Mouse (Mus musculus): ENCODE results near the gene Snx32.

The Snx32 gene

DNA sequence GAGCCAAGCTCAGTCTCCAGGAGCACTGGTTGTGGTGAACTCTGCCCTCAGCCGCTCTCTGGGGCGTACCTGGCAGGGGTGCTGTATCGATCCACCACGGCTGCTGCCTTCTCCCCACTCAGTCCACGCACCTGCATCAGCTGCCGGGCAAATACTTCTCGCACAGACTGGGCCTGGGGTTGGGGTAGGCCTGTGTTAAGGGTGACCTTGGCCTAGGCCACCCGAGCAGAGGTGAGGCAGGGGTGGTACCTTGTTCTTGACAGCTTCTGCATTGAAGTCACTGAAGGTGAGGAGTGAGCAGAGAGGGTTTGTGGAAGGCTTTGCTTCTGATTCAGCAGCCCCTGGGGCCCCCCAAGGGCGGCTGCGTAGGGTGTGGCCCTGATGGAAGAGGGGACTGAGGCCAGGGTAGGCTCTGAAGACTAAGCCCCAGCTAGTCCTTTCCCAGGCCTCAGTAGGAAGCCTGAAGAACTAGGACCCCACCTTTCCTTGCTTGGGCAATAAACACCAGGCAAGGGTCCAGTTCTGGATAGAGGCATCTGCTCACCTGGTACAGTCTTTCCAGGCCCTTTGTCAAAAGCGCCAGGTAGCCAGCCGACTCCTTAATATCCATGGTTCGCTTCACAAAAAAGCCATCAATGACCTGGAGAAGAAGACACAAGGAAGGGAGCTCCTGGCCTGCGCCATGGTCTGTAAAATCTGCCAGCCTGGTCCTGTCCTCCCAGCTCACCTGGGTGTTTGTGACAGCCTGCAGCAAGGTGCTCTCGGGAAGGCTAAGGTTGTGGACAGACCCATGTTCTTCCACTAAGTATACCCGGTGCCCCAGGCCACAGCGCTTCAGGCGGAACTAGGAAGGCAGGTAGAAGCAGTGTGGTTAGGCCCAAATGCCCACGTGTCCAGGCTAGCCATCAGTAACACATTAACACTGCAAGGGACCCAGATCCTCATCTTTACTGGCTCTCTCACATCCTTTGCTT lies 26.7 kb downstream of the Snx32 start:
- no peak for DNase-seq (ENCODE audit: low read depth, low spot score)

DNA sequence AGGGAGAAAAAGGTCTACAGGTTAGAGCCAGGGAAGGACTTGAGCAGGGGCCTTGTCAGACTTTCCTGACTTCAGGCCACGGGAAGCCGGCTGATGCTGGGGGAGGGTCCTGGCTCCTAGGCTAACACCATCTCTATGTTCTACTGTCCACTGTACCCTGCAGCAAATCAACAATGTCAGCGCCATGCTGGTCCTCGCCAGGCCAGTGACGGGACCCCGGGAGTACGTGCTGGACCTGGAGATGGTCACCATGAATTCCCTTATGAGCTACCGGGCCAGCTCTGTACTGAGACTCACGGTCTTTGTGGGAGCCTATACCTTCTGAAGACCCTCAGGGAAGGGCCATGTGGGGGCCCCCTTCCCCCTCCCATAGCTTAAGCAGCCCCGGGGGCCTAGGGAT lies 28.9 kb downstream of the Snx32 start:
- DNase-seq (ENCODE audit: low read depth, low spot score), result no peak

DNA sequence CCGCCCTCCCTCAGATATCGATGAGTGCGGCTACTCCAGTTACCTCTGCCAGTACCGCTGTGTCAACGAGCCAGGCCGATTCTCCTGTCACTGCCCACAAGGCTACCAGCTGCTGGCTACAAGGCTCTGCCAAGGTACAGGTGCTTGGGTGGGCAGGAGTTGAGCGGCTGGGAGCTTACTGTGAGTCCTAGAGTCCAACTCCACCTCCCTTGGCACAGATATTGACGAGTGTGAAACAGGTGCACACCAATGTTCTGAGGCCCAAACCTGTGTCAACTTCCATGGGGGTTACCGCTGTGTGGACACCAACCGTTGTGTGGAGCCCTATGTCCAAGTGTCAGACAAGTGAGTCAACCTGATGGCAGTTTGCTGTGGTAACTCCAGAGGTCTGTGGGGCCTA lies 30.3 kb downstream of the Snx32 start:
- DNase-seq (ENCODE audit: low read depth, low spot score), result no peak

DNA sequence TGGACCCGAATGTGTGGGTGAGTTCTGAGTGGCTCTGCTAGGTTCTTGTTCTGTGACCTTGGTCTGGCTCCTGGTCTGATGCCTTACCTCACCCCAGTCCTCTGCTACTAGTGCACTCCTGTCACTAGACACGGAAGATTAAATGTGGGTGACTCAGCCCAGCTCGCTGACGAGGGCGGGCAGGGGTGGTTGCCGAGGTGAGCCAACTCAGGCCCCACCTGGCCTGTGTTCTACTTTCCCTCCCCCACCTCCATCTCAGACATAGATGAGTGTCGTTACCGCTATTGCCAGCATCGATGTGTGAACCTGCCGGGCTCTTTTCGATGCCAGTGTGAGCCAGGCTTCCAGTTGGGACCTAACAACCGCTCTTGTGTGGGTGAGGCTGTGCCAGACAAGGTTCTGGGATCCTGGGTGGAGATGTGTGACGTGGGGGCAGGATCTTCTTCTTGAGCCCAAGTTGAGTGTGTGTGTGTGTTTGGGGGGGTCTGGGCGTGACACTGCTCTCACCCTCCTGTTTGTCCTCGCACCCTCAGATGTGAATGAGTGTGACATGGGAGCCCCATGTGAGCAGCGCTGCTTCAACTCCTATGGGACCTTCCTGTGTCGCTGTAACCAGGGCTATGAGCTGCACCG lies 32.6 kb downstream of the Snx32 start:
- DNase-seq (ENCODE audit: low read depth, low spot score), result no peak

DNA sequence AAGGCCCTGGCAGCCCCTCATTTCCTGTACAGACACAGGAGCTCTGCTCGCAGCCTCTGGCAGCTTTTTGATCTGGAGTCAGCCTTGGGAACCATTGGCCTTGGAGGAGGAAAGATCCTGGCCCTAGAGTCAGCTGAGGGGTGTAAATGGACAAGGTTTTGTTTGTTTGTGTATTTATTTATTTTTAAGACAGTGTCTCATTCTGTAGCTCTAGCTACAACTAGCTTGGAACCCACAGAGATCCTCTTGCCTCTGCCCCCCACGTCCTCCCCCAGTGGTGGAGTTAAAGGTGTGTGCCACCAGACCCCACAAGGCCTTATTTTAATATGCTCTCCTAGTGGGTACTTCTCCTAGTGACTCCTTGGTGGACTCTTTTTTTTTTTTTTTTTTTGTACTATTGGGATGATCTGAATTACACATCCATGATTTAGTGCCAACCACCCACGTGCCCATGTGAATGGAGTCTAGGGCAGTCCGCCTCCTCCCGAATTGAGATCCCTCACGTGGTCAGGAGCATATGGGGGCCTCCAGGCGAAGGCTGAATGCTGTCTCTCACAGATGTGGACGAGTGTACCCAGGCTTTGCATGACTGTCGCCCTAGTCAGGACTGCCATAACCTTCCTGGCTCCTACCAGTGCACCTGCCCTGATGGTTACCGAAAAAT lies 33.2 kb downstream of the Snx32 start:
- no peak for DNase-seq (ENCODE audit: low read depth, low spot score)

DNA sequence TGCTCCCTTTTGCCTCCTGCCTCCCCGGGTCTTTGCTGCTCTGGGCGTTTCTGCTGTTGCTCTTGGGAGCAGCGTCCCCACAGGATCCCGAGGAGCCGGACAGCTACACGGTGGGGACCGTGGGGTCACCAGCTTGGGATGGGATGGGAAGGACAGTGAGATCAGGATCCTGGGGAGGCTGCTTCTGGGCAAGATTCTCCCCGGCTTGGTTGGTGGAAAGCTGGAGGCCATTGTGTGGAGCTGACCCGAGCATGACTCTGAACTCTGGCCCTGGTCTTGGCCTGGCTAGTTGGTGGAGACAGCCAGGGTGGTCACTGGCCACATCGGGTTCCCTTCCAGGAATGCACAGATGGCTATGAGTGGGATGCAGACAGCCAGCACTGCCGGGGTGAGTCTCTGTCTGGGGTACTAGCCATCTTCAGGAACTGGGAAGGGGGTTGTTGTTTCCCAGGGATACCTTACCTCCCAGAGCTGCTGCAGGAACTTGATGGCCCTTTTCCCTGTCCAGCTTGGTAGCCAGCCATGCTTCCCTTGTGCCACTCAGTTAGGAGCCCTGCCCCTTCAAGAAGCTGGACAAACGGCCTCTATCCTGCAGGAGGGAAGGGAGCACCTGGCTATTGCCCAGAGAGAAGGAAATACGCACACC lies 35.1 kb downstream of the Snx32 start:
- DNase-seq (ENCODE audit: low read depth, low spot score), result no peak

DNA sequence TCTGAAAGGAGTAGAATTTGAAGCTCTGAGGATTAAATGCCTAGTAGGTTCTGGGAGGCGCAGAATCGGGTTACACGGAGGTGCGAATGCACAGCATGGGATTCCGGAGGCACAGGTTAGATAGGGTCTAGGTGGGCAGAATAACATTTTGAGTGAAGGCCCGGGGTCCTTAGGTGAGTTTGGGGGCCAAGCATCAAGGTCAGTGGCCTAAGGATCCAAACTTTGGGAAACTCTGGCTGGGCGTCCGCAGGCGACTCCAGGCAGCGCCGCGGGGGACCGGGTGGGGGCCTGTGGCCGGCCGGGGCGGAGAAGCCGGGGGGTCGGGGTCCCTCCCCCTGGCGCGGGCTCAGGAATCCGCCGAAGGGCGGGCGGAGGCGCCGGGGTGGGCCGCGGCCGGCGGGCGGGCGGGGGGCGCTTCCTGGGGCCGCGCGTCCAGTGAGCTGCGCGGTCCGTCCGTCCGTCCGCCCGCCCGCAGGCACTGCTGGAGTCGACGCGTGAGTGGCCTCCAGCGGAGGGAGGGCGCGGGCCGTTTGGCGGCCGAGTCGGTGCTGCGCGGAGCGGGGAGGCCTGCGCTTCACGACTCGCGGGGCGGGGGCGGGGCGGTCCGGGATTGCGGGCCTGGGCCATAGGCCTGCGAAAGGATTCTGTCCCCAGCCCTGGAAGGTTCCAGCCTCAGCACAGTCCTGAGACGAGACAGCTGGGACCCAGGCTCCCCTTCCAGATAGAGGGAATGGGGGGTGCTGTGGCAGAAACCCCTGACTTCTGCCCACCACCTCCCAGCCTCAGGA lies 35.9 kb downstream of the Snx32 start:
- DNase-seq (ENCODE audit: low read depth, low spot score), result no peak

DNA sequence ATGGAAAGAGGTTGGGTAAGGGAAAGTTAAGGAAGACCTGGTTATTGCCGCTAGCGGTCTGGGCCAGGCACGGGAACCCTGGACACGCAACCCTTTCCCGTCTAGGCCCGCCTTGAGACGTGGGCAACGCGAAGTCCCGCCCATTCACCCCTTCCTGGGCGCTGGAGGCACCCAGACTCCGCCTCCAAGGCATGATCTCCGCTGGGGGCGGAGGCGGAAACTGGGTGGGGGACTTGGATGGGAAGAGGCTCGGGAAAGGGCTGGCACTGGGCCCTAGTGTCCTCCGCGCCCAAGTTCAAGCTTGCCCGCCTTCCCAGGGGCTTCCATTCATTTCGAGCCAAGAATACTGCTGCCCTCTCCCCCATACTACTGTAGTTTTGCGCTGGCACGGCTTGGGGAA lies 36.6 kb downstream of the Snx32 start, which contains the start of gene Efemp2:
Gene Efemp2 (plus strand): TSS at position 235 of the 400 bp plus-strand sequence.
- DNase-seq (ENCODE audit: low read depth, low spot score), result peak; percentile 76

DNA sequence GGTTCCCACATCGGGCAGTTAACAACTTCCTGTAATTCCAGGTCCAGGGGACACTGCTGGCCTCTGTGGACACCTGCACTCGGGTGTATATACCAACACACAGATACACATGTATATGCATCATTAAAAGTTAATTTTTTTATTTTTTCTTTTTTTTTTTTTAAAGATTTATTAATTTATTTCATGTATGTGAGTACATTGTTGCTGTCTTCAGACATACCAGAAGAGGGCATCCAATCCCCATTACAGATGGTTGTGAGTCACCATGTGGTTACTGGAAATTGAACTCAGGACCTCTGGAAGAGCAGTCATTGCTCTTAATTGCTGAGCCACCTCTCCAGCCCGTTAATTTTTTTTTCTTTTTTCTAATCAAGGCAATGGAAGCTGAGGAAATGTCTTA lies 37.5 kb downstream of the Snx32 start:
- DNase-seq (ENCODE audit: low read depth, low spot score), result no peak

DNA sequence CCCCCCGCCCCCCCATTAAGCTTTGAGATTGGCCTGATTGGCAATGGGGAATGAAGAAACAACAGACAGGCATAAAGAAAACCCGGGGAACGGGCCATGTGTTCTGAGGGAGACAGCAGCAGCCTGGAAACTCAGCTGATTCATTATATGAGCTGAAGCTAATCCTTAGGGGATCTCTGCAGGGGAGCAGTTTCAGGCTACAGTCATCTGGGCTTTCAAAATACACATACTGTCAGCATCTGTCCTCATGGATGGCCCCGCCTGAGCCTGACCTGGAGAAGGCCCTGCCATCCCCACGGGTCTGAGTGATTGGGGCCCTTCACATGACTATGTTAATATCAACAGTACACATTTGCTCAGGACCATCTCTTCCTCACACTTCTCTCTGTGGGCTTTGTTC lies 38.5 kb downstream of the Snx32 start:
- no peak for DNase-seq (ENCODE audit: low read depth, low spot score)

DNA sequence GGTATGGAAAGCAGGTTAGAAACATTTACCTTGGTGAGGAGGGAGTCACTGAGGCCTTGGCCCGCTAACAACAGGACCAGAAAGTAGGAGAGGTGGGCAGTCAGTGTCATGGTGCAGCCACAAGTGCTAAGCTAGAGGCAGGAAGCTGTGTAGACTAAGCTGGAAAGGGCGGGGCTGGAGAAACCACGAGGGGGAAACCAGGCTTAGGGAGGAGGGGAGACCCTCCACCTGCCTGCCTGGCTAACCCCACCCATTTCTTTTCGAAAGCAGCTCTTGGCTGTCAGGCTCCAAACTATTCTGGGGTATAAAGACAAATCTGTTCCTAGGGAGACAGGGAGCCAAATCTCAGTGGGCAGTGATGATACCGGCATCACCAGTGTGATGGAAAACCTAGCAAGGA lies 42.0 kb downstream of the Snx32 start, which contains the start of gene Ctsw:
Gene Ctsw (minus strand): TSS at position 134 of the 400 bp plus-strand sequence.
- DNase-seq (ENCODE audit: low read depth, low spot score), result peak; percentile 61

DNA sequence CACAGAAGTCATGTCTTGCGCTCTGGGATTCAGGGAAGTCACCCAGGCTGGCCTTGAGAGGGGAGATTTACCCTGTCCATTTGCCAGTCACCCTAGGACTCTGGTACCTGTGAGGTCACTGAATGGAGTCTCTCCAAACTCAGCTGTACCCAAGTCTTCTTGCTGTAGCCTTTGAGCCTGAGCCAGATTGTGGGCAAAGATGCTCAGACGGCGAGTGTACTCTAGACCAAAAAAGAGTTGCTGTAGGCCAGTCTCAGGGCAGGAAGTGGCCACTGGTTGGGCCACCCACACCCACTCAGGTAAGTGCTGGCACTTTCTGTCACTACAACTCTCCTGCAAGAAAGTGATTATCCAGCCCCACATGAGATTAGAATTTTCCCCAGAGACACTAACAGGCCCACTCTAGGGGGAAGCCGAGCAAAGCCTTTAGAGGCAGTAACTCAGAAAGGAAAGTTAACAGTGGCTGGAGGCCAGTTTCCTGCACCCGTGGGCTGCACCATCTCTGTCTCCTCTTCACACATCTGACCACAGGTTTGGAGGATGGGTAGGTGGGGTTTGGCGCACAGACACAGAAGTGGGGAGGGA lies 43.3 kb downstream of the Snx32 start:
- DNase-seq (ENCODE audit: low read depth, low spot score), result no peak

DNA sequence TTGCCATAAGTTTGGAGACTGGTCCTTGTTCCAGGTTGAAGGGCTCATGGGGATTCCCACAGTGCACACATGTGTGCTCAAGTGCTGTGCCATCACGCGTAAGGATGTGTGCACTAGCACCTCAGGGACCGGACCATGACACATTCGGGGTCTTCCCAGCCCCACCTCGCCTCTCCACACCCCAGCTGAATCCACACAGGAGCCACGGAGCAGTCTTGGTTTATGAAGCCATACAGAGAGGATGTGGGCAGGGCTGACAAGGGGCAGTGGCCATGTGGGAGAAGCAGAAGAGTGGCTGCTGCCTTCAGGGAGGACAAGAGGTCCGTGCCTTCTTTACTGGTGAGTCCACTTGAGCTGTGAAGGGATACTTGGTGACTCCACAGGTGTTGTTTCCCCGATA lies 45.3 kb downstream of the Snx32 start:
- no peak for DNase-seq (ENCODE audit: low read depth, low spot score)

DNA sequence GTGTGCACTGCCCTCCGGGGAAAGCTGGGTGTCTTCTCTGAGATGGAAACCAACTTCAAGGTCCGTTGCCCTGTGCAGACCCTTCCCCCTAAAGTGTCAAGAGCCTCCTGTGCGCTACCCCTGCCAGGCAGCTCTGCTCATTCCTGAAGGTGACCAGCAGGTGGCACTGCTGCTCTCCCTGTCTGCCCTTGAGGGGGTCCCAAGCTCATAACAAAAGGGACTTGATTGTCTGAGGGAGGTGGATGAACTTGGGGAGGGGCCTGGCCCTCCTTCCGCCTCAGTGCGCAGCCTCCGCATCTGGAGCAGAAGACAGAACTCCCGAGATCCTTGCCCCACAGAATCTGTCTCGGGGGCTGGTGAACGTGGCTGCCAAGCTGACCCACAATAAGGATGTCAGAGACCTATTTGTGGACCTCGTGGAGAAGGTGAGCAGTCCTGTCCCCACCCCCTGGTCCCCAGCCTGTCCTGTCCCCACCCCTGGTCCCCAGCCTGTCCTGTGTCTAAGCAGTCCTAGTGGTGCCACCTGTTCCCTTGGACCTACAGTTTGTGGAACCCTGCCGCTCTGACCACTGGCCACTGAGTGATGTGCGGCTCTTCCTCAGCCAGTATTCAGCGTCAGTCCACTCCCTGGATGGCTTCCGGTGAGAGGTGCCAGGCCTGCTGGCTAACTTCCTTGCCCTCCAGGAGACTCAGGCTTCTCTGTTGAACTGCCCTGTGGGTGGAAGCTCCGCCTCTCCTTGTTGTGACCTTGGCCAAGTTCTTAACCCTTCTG lies 46.4 kb downstream of the Snx32 start:
- peak; percentile 94 for DNase-seq (ENCODE audit: low read depth, low spot score)

DNA sequence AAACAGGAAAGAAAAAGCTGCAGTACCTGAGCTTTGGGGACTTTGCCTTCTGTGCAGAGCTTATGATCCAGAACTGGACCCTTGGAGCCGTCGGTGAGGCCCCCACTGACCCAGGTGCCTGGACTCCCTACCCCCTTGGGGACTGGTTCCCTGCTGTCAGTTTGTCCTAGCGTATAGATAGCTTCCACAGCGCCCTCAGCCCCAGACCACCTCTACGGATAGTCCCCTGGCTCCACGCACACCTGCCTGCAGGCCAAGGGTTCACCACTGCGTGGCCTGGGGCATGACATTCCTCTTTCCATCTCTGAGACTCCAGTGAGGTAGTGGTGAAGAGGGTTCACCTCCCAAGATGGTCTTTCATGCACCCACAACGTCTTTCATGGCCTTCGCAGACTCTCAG lies 47.1 kb downstream of the Snx32 start:
- DNase-seq (ENCODE audit: low read depth, low spot score), result no peak

DNA sequence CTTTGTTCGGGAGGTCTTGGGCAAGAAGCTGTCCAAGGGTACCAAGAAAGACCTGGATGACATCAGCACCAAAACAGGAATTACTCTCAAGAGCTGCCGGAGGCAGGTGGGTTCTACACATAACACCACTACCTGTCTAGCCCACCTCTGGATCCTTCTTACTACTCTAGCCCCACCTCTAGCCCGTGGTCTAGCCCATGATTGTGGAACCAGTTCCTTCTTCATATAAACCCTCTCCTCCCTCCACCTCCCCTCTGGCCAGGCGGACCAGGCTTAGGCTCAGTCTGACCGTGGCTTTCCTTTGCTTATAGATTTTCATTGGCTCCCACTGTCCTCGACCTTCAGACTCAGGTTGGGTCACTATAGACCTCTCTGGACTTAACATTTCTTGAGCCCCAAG lies 48.9 kb downstream of the Snx32 start:
- DNase-seq (ENCODE audit: low read depth, low spot score), result no peak

DNA sequence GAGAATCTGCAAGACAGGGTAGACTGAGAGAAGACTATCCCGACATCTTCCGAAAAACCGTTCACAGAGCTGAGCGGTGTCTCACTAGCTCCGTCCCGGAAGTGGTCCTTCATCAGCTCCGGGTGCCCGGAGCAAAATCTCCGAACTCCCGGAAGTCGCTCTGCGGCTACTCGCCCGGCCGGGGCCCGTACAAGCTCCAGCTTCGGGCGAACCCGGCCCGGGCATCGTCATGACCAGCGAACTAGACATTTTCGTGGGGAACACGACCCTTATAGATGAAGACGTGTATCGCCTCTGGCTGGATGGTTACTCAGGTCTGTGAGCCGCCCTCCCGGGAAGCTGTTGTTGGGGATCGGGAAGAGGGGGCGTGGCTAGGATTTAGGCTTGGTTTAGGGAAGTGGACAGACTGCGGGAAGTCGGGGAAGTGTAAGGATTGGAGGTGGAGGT lies 49.9 kb downstream of the Snx32 start, which contains the start of gene Fibp:
Gene Fibp (plus strand): TSS at position 151 of the 447 bp plus-strand sequence.
- peak; percentile 87 for DNase-seq (ENCODE audit: low read depth, low spot score)

DNA sequence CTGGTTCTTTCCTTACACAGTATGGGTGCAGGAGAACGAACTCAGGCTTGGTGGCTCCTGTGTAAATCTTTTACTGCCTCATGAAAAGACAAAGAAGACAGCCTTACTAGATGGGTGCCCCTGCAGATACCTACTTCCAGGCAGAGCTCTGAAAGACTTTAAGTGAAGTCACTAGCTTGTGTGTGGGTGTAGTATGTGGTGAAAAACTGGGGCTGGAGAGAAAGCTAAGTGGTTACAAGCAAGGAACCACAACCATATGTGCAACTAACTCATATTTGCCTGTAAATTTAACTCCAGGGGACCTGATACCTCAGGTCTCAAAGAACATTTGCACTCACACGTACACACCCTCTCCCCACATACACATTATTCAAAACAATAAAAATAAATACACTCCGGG lies 50.4 kb downstream of the Snx32 start:
- DNase-seq (ENCODE audit: low read depth, low spot score), result no peak

DNA sequence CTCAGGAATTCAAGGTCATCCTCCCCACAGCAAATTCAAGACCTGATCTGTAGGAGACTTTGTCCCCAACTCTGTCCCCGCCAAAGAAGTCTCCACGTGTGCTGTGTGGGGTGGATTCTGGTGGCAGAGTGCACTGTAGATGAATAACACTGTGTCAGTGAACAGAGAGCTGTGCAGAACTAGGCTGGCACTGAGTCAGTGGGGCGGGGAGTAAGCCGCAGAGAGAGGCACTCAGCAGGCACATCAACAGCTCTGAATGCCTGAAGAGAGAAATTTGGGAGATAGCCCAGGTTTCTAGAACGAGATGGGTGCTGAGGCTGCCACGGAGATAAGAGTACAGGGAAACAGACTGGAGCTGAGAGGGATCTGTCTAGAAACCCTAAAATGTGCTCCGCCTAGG lies 51.3 kb downstream of the Snx32 start:
- no peak for DNase-seq (ENCODE audit: low read depth, low spot score)

Measured in ES-CJ7 (cell line).